Mouse (Mus musculus) heart, adult 2 months (tissue): ENCODE measurements at regions not wholly inside any gene's neighbourhood (a gene's known extent, or its start where the extent isn't known, plus 50 kb on each side); places are given as distances from the start of the nearest gene placed in this dataset.

Experiments used
- DNase-seq, 2 experiments: peaks; one replicate each; pipeline ENCODE4 v3.0.0; 2021
- H3K27ac ChIP-seq: fragments of 200-600 bp; 2 replicates; pipeline ENCODE4 v1.8.1; 2022
- H3K27me3 ChIP-seq: fragments of 200-500 bp; 2 replicates; pipeline ENCODE4 v1.6.1; 2012; ENCODE audit warnings: mild to moderate bottlenecking, low read length, inconsistent platforms, mixed read lengths; ENCODE audit not compliant: control insufficient read depth, insufficient read depth
- H3K36me3 ChIP-seq: fragments of 200-500 bp; 2 replicates; pipeline ENCODE4 v1.6.1; 2012; ENCODE audit warnings: low read length, inconsistent platforms; ENCODE audit not compliant: control insufficient read depth, insufficient read depth
- H3K4me1 ChIP-seq: fragments of 200-500 bp; 2 replicates; pipeline ENCODE4 v1.6.1; 2011; ENCODE audit warnings: low read length; ENCODE audit not compliant: control insufficient read depth, insufficient read depth
- H3K4me3 ChIP-seq: fragments of 200-600 bp; 2 replicates; pipeline ENCODE4 v1.8.1; 2022
- H3K79me2 ChIP-seq: fragments of 200-500 bp; replicated peaks from 2 replicates; pipeline ENCODE4 v1.6.1; 2012; ENCODE audit warnings: mild to moderate bottlenecking, inconsistent platforms, low read length, moderate library complexity, mixed read lengths; ENCODE audit not compliant: control insufficient read depth, insufficient read depth
- H3K9ac ChIP-seq: fragments of 200-500 bp; 2 replicates; pipeline ENCODE4 v1.6.1; 2012; ENCODE audit warnings: low read depth, mild to moderate bottlenecking, control low read depth, inconsistent platforms, low read length, mixed read lengths
- CTCF ChIP-seq: fragments of 200-600 bp; IDR thresholded peaks from 2 replicates; pipeline ENCODE4 v1.8.1; 2022; ENCODE audit warnings: antibody characterized with exemption, mild to moderate bottlenecking, moderate library complexity
- EP300 ChIP-seq: fragments of 200-500 bp; IDR thresholded peaks from 2 replicates; pipeline ENCODE4 v1.6.1; 2011; ENCODE audit warnings: low read depth, low read length, control low read depth; ENCODE audit not compliant: insufficient read depth
- POLR2A ChIP-seq: fragments of 200-500 bp; IDR thresholded peaks from 2 replicates; pipeline ENCODE4 v1.6.1; 2011; ENCODE audit warnings: mild to moderate bottlenecking, low read depth, low read length, control low read depth; ENCODE audit not compliant: insufficient read depth
- WGBS: fragments of 180-500 bp; shearing (Covaris S2); methylation state at CpG from one replicate; pipeline ENCODE4 v1.1.7; 2018; 5-methylcytosine and 5-hydroxymethylcytosine counted together
- intact Hi-C: fragments of 180-260 bp; cut with DNase I; formaldehyde crosslinking; loops from one replicate; pipeline ENCODE4 v1.15.1; 2025

- no peak overlapping the region for H3K9ac ChIP-seq
- H3K27ac ChIP-seq = no peak overlapping the region
- DNase-seq = no peak
- 85% methylated on average over 8 of the region's 8 CpGs for WGBS
- H3K27me3 ChIP-seq = no peaks in the 10 kb centered on the region
- no peak for TF ChIP-seq EP300
- no peak for TF ChIP-seq POLR2A
- no peak for TF ChIP-seq CTCF
- no peaks in the 10 kb centered on the region for H3K36me3 ChIP-seq
- no peaks in the 10 kb centered on the region for H3K4me1 ChIP-seq
- intact Hi-C loops = no loop called here
- no peaks in the 10 kb centered on the region for H3K79me2 ChIP-seq
- H3K4me3 ChIP-seq = no peak overlapping the region
Observed at GRCm38 (mm10) chr13:83376097-83376797, 127.6 kb upstream of the Mef2c start.

DNA sequence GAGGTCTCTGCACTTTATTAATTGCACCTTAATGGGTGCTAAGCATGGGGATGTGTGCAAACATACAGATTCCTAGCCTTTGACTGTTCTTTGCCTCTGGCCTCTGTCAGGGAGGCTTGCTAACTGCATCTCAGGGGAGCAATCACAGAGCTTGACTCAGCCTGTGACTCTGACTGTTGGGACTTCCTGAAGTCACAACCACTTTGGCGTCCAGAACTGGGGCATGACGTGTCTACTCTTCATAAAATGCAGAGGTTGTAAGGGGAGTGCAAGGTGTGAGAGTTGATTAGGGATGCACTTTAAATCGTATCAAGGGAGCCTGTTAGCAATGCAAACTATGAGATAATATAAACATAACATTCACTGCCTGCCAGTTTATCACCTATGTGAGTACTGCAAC is 125.2 kb upstream of the Mef2c start:
- no peak overlapping the region for H3K9ac ChIP-seq
- TF ChIP-seq POLR2A (no peak), CTCF (no peak), EP300 (no peak)
- no peak overlapping the region for H3K27ac ChIP-seq
- H3K27me3 ChIP-seq = no peaks in the 10 kb centered on the region
- H3K4me1 ChIP-seq = no peaks in the 10 kb centered on the region
- no peaks in the 10 kb centered on the region for H3K36me3 ChIP-seq
- intact Hi-C loops = no loop called here
- no peak overlapping the region for H3K4me3 ChIP-seq
- no peak for DNase-seq
- no peaks in the 10 kb centered on the region for H3K79me2 ChIP-seq
- 35% methylated on average over 3 of the region's 3 CpGs for WGBS

DNA sequence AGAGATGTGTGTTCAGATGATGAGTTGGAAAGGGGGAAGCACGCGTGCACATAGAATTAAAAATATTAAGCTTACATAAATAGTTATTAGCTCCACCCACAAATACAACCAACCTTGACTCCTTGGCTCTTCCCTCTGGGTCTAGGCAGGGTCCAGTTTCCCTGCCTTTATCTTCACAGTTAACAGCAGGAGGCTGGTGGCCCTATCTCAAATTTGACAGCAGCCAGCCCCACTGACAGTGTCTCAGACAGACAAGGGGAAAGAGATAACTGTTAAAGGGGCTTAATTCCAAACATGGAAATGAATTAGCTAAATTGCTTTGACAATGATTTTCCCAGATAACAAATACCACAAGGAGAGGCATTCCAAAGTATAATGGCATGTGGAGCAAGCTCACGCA is 121.2 kb upstream of the Mef2c start:
- Histone ChIP-seq H3K36me3 (no peaks in the 10 kb centered on the region), H3K79me2 (no peaks in the 10 kb centered on the region), H3K27ac (no peak overlapping the region), H3K9ac (no peak overlapping the region), H3K27me3 (no peaks in the 10 kb centered on the region), H3K4me1 (no peaks in the 10 kb centered on the region), H3K4me3 (no peak overlapping the region)
- no peak for TF ChIP-seq CTCF
- TF ChIP-seq POLR2A = no peak
- TF ChIP-seq EP300 = no peak
- WGBS = 89% methylated on average over 3 of the region's 3 CpGs
- no peak for DNase-seq
- intact Hi-C loops = no loop called here

DNA sequence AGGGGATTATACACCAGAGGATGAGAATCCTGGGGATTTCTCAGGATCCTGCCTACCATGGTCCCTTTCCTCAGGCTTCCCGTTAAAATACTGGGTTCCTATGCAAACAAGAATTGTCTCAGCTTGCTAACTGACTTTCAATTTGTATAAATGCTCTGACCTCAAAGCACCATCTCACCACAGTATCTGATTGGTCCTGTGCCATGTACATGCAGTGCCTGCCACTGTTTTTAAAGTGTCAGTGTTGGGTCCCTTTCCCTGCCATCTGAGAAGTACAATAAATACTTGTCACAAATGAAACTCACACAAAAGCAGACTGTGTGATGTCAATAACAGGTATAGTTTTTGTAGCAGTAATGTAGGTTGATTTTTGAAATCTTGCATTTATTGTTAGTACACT is 109.1 kb upstream of the Mef2c start:
- 48% methylated on average over 1 of the region's 1 CpGs for WGBS
- Histone ChIP-seq H3K4me3 (no peak overlapping the region), H3K9ac (no peak overlapping the region), H3K27me3 (no peaks in the 10 kb centered on the region), H3K36me3 (no peaks in the 10 kb centered on the region), H3K27ac (no peak overlapping the region), H3K4me1 (no peaks in the 10 kb centered on the region; the same call in 1 of the 2 replicates), H3K79me2 (no peaks in the 10 kb centered on the region)
- no peak for TF ChIP-seq CTCF
- TF ChIP-seq EP300 = no peak
- TF ChIP-seq POLR2A = no peak
- DNase-seq = no peak
- intact Hi-C loops = no loop called here

- WGBS = 92% methylated on average over 6 of the region's 6 CpGs
- DNase-seq = no peak
Observed at GRCm38 (mm10) chr13:83399381-83399780, 104.5 kb upstream of the Mef2c start.

GRCm38 (mm10) chr13:83439619-83440436 is 64.0 kb upstream of the Mef2c start:
- H3K27me3 ChIP-seq = no peaks in the 10 kb centered on the region
- no peak for TF ChIP-seq EP300
- no peak for TF ChIP-seq CTCF
- TF ChIP-seq POLR2A = no peak
- no peak overlapping the region for H3K9ac ChIP-seq
- H3K79me2 ChIP-seq = no peaks in the 10 kb centered on the region
- no peak overlapping the region for H3K4me3 ChIP-seq
- H3K36me3 ChIP-seq = no peaks in the 10 kb centered on the region
- no peak overlapping the region for H3K27ac ChIP-seq
- 71% methylated on average over 6 of the region's 6 CpGs for WGBS
- intact Hi-C loops = no loop called here
- no peak for DNase-seq
- no peaks in the 10 kb centered on the region for H3K4me1 ChIP-seq

More at GRCm38 (mm10) chr13:83399381-83399780, 104.5 kb upstream of the Mef2c start:
- Histone ChIP-seq H3K36me3 (no peaks in the 10 kb centered on the region), H3K4me1 (no peaks in the 10 kb centered on the region; the same call in 1 of the 2 replicates), H3K79me2 (no peaks in the 10 kb centered on the region), H3K4me3 (no peak overlapping the region), H3K27ac (no peak overlapping the region), H3K9ac (no peak overlapping the region), H3K27me3 (no peaks in the 10 kb centered on the region)
- intact Hi-C loops = no loop called here
- TF ChIP-seq EP300 (no peak), POLR2A (no peak), CTCF (no peak)
